Mouse (Mus musculus) cortical plate, adult 2 months (tissue): ENCODE data around the gene F10. TPM values are rescaled to one million over a fixed set of nuclear protein-coding genes. Genes with fewer than 3 reads are reported as not detected.

Source experiments
- H3K27ac ChIP-seq: fragments of 200-500 bp; 2 replicates; pipeline ENCODE4 v1.5.1; 2012; ENCODE audit warnings: low read length, control low read depth, inconsistent platforms; ENCODE audit not compliant: insufficient read depth
- H3K4me1 ChIP-seq: fragments of 200-500 bp; 2 replicates; pipeline ENCODE4 v1.6.1; 2011; ENCODE audit warnings: low read length; ENCODE audit not compliant: control insufficient read depth, insufficient read depth
- H3K4me3 ChIP-seq: fragments of 200-500 bp; 2 replicates; pipeline ENCODE4 v1.5.1; 2011; ENCODE audit warnings: mild to moderate bottlenecking, low read length, control low read depth; ENCODE audit not compliant: insufficient read depth
- CTCF ChIP-seq: fragments of 200-500 bp; IDR thresholded peaks from 2 replicates; pipeline ENCODE4 v1.5.1; 2011; ENCODE audit warnings: mild to moderate bottlenecking, control low read depth, low read length; ENCODE audit not compliant: insufficient read depth; ENCODE audit errors: extremely low read depth
- POLR2A ChIP-seq: fragments of 200-500 bp; IDR thresholded peaks from 2 replicates; pipeline ENCODE4 v1.6.1; 2011; ENCODE audit warnings: mild to moderate bottlenecking, low read length, control low read depth; ENCODE audit not compliant: insufficient read depth; ENCODE audit errors: extremely low read depth
- polyA plus RNA-seq: library from polyadenylated mRNA; depleted of rRNA; stranded (reverse); fragments of >200 nt; gene quantifications from 2 replicates; pipeline ENCODE4 v1.2.3, GENCODE M21; 2012

The F10 gene
- polyA plus RNA-seq, 1 experiment = not detected

DNA sequence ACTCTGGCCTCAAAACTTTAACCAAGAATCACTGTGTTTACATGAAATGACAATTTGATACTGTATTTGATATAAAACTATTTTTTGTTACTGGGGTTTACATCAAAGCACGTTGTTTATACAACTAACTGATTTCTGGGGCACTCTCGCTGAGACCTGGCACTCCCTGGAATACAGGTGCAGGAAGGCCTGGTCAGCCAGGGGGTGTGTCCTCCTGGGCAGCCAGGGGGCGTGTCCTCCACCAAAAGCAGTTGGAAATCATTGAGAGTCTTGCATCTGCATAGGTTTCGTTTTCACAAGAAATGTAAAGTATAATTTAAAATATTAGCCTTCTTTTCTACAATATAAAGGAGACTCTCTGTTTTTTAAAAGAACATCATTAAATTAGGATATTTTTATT, 17.5 kb upstream of the F10 start:
- TF ChIP-seq POLR2A (no peak), CTCF (no peak)
- Histone ChIP-seq H3K4me3 (no peak overlapping the region), H3K27ac (no peak overlapping the region), H3K4me1 (no peaks in the 10 kb centered on the region)

DNA sequence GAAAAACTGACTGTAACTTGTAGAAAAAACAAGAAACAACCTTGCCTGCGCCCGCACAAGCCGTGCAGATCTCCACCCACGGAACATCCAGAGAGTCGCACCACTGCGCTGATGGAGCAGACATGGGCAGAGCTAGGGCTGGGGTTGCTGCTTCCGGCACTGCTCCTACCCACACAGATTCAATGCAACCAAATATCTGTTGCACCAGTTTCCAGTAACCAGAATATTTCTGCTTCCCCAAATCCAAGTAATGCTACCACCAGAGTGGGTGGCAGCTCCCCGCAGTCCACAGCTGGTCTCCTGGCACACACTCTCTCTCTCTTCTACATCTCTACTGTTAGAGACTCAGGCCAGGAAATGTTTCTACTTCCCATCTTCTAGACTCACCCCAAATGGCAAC, 15.3 kb upstream of the F10 start:
- no peaks in the 10 kb centered on the region for H3K4me1 ChIP-seq
- TF ChIP-seq CTCF (no peak), POLR2A (0 out of 2 replicates have a peak, but pooled peaks have one; percentile 34)
- no peak overlapping the region for H3K4me3 ChIP-seq
- H3K27ac ChIP-seq = no peak overlapping the region

DNA sequence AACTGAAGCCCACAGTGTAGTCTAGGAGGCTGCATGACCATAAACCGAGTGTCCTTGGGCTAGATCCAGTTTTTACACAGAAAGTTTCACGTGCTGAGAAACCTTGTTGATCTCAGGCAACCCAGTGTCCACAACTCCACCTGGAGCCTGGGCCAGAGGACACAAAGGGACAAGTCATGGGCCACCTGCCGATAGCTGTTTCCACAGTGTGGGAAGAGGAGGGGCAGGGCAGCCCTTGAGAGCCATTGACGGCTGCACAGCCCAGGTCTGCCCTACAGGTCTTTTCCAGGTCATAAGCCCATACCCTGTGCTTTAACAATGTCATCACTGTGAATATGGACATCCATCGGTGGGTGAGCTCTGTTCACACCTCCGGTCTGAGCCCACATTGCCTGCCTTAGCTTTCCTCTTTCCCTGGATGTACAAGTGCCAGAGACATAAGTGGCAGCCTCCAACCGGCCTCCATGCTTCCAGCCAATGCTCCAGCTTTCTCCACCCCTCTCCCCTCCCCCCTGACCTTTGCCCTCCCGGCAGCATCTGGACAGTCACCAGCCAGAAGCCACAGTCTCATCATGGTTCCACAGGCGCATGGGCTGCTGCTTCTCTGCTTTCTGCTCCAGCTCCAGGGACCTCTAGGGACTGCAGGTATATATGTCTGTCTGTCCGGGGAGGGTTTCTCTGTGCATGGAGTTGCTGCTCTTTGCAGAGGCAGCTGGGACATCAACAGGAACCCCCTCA, 11.5 kb upstream of the F10 start, which contains the start of gene F7:
Gene F7, plus strand, starts transcription at position 548 of the 738 bp plus-strand sequence.
- 0 out of 2 replicates have a peak, but pooled peaks cover 2% of the 10 kb centered on the region for H3K4me1 ChIP-seq
- no peak within 1 kb of the TSS for H3K27ac ChIP-seq
- TF ChIP-seq CTCF (no peak), POLR2A (no peak)

DNA sequence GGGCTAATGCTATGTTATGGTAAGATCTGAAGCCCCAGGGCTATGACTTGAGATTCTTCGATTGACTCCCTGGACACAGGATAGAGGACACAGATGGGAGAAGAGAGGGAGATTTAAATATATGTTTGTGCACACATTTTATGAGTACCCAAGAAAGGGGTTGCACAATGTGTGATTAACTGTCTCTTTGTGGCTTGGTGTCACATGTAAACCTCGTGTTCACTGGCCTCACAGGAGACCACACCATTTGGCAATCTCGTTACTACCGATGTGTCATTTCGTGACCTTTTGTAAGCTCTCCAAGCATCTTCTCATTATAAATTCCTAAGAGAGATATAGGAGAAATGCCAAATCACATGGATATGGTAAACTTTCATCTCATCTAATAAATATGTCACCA, 9.5 kb upstream of the F10 start:
- H3K27ac ChIP-seq = no peak overlapping the region
- no peak overlapping the region for H3K4me3 ChIP-seq
- H3K4me1 ChIP-seq = 0 out of 2 replicates have a peak, but pooled peaks cover 2% of the 10 kb centered on the region
- TF ChIP-seq POLR2A (no peak), CTCF (no peak)

More for the DNA sequence above, 11.5 kb upstream of the F10 start, which contains the start of gene F7:
- no peak within 1 kb of the TSS for H3K4me3 ChIP-seq

DNA sequence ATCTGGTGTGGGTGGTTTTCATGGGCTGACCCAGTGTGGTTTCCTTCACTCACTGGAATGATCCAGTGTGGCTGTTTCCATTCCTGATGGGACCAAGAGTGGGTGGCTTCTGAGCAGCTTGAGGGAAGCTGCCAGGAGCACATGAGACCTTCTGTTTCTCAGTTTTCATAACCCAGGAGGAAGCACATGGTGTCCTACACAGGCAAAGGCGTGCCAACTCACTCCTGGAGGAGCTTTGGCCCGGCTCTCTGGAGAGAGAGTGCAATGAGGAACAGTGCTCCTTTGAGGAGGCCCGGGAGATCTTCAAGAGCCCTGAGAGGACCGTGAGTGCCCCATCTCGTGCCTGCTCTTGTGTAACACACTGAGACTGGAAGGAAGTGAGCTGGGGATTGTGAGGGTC, 8.6 kb upstream of the F10 start:
- Histone ChIP-seq H3K4me3 (no peak overlapping the region), H3K4me1 (0 out of 2 replicates have a peak, but pooled peaks cover 2% of the 10 kb centered on the region), H3K27ac (no peak overlapping the region)
- TF ChIP-seq CTCF = no peak
- TF ChIP-seq POLR2A = no peak

DNA sequence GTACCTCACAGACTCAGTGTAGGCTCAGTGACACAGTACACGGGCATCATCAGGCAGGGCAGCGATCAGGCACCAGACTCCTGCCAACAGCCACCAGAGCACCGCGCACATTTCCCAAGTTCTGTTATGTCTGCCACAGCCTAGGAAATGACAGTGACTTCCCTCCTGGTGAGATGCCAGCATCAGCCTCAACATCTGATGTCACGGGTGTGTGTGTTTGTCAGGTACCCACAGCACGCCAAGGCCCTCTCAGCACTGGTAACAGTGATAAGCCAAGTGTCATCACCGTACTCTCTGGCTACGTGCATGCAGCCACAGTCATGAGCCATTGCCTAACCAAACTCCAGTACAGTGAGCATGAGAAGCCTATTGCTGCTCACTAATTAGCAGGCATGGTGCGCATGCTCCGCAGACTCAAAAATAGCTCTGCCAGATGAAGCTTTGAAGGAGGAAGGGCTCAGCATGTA, 729 bp upstream of the F10 start:
- no peak for TF ChIP-seq CTCF
- TF ChIP-seq POLR2A = no peak
- H3K4me3 ChIP-seq = no peak overlapping the region
- peaks cover 4% of the 10 kb centered on the region for H3K4me1 ChIP-seq
- H3K27ac ChIP-seq = no peak overlapping the region

DNA sequence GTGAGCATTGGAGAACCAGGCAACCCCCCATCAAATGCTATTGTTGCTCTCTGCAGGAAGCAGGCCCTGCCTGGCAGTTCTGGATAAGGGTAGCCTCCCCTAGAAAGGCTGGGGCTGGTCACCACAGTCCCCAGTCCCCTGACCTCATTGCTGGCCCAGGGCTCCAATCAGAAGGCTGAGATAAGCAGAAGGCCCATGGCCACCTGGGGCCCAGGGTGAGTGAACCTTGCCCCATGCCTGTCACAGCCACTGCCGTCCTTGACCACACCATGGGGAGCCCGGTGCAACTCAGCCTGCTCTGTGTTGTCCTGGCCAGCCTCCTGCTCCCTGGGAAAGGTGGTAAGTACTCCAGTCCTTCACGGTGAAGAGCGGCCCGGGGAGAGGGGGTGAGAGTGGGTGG, 461 bp downstream of the F10 start:
- no peak for TF ChIP-seq POLR2A
- no peak for TF ChIP-seq CTCF
- Histone ChIP-seq H3K27ac (no peak overlapping the region), H3K4me1 (peaks cover 4% of the 10 kb centered on the region), H3K4me3 (no peak overlapping the region)

DNA sequence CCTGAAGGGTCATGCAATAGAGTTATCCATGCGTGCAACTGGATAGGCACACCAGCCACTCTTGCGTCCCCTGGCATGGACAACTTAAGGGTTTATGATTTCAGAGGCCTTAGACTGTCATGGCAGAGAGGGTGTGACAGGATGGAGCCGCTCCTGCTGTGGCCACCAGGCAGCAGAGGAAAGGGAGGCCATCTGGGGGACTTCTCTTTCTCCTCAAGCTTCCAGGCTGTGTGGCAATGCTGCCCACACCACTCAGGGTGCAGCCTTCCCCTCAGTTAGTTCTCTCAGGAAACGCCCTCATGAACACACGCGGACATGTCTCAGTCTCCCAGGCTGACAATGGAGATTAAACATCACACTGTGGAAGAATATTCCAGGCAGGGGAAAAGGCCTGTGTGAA, 1.9 kb downstream of the F10 start:
- Histone ChIP-seq H3K27ac (no peak overlapping the region), H3K4me1 (peaks cover 4% of the 10 kb centered on the region), H3K4me3 (no peak overlapping the region)
- TF ChIP-seq POLR2A (no peak), CTCF (no peak)

DNA sequence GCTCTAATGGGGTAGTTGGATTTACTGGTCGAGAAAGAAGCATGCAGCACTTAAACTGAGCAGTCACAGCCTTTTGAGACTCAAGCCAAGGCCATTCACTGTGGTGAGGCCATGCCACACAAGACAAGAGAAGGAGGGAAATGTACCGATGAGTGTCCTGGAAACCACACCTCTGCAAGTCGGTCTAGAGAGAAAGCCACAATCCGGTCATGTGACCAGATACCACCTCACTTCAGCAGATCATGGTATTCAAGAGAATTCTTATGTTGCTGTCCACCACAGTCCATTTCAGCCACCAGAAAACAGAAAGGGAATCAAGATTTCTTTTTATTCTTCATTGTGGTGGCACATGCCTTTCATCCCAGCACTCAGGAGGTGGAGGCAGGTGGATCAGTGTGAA, 4.4 kb downstream of the F10 start:
- H3K4me1 ChIP-seq = peaks cover under 1% of the 10 kb centered on the region
- no peak overlapping the region for H3K27ac ChIP-seq
- no peak overlapping the region for H3K4me3 ChIP-seq
- TF ChIP-seq CTCF (no peak), POLR2A (no peak)

DNA sequence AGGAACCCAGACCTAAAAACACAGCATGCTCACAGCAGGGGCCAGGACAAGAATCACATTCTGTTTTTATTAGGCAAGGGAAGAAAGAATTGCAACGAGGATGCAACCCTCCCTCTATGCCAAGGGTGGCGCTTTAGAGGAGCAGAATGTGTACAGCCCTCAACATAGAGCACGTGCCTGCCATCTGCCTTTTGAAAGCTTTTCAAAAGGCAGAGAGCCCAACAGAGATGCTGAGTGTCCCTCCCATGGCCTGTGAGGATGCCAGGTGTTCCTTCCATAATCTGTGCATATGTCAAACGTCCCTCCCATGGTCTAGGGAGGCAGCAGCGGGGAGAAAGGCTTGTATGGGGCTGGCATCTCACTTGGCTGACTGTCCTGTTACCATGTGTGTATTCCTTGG, 10.5 kb downstream of the F10 start:
- no peak overlapping the region for H3K27ac ChIP-seq
- H3K4me1 ChIP-seq = no peaks in the 10 kb centered on the region
- no peak overlapping the region for H3K4me3 ChIP-seq
- TF ChIP-seq POLR2A = no peak
